ENCODE assay signal across 7 mouse cellular contexts in genomic region chr11:100737105-100737733, GRCm38 (mm10). TPM values are rescaled to one million over a fixed set of nuclear protein-coding genes. Genes with fewer than 3 reads are reported as not detected.
DNase-seq lines count a peak whose midpoint lies in the region; ATAC-seq and TF ChIP-seq lines count a peak whose summit lies in the region.

No protein-coding gene starts in this region.

- peak overlapping the region; percentile 38 for H3ac ChIP-seq in myocyte (ENCODE audit: control insufficient read depth, insufficient read length)

- H3K4me3 ChIP-seq in embryonic facial prominence, embryonic 14.5 days (ENCODE audit: low read depth, low read length): peak overlapping the region; percentile 96
- H3K4me3 ChIP-seq in kidney, embryonic 15.5 days (replicated peaks): peak overlapping the region; percentile 67
- peak overlapping the region; percentile 99 for H3K4me3 ChIP-seq in myocyte

- H3K79me2 ChIP-seq in myocyte (ENCODE audit: control insufficient read depth, insufficient read depth): peaks cover 58% of the 10 kb centered on the region

- no peak for TF ChIP-seq POLR2A in myocyte (IDR thresholded peaks at IDR 0.05; ENCODE audit: insufficient read length, low read depth)

- peaks cover 6% of the 10 kb centered on the region; the same call in 1 of the 2 replicates for H3K4me1 ChIP-seq in embryonic facial prominence, embryonic 14.5 days (ENCODE audit: control insufficient read depth, insufficient read depth, low read length)
- H3K4me1 ChIP-seq in kidney, embryonic 15.5 days: peaks cover 26% of the 10 kb centered on the region

- ATAC-seq in embryonic facial prominence, embryonic 14.5 days (ENCODE audit: low read depth): no peak
- no peak for ATAC-seq in kidney, embryonic 15.5 days (replicated peaks; ENCODE audit: low FRiP score)

- H3K9ac ChIP-seq in embryonic facial prominence, embryonic 14.5 days (ENCODE audit: low read depth, low read length): peak overlapping the region; percentile 95
- peak overlapping the region; percentile 76 for H3K9ac ChIP-seq in kidney, embryonic 15.5 days

- no peaks in the 10 kb centered on the region for H3K9me3 ChIP-seq in embryonic facial prominence, embryonic 14.5 days (ENCODE audit: control insufficient read depth, low read length)
- H3K9me3 ChIP-seq in kidney, embryonic 15.5 days (replicated peaks): no peaks in the 10 kb centered on the region

- WGBS in embryonic facial prominence, embryonic 14.5 days: under 1% methylated on average over 13 of the region's 13 CpGs
- 2% methylated on average over 13 of the region's 13 CpGs for WGBS in kidney, embryonic 15.5 days

- H3K36me3 ChIP-seq in embryonic facial prominence, embryonic 14.5 days (ENCODE audit: control insufficient read depth, insufficient read depth, low read length): peaks cover 3% of the 10 kb centered on the region; the same call in 1 of the 2 replicates
- peaks cover 7% of the 10 kb centered on the region; the same call in 1 of the 2 replicates for H3K36me3 ChIP-seq in kidney, embryonic 15.5 days
- H3K36me3 ChIP-seq in myocyte (ENCODE audit: control insufficient read depth, insufficient read depth): peaks cover 12% of the 10 kb centered on the region

- H3K4me2 ChIP-seq in embryonic facial prominence, embryonic 14.5 days (ENCODE audit: low read depth, low read length): peak overlapping the region; percentile 87
- peak overlapping the region; percentile 65 for H3K4me2 ChIP-seq in kidney, embryonic 15.5 days
- peak overlapping the region; percentile 96 for H3K4me2 ChIP-seq in myocyte (ENCODE audit: low read depth)

- no peaks in the 10 kb centered on the region for H3K27me3 ChIP-seq in embryonic facial prominence, embryonic 14.5 days (replicated peaks; ENCODE audit: control insufficient read depth, insufficient read depth, low read length)
- no peaks in the 10 kb centered on the region for H3K27me3 ChIP-seq in kidney, embryonic 15.5 days
- H3K27me3 ChIP-seq in myocyte (ENCODE audit: control insufficient read depth, insufficient read depth, insufficient read length): no peaks in the 10 kb centered on the region

- peak; percentile 44 to 55 for DNase-seq in spleen, postnatal 36 days (ENCODE audit: low spot score in 2 of 2)
- DNase-seq in spleen, adult 18-20 months: no peak
- DNase-seq in embryonic facial prominence, embryonic 14.5 days (ENCODE audit: low spot score): no peak
- no peak for DNase-seq in B cell, adult 2 months
- DNase-seq in layer of hippocampus, adult 11-12 months (ENCODE audit: low spot score): no peak

- H3K27ac ChIP-seq in embryonic facial prominence, embryonic 14.5 days (replicated peaks; ENCODE audit: low read depth, low read length): peak overlapping the region; percentile 24; the same call in 1 of the 2 replicates
- peak overlapping the region; percentile 38 for H3K27ac ChIP-seq in kidney, embryonic 15.5 days

TF ChIP-seq in myocyte, 11 proteins besides CTCF, POLR2A, EP300 and RAD21:
- TF ChIP-seq SRF (IDR thresholded peaks at IDR 0.05; ENCODE audit: control insufficient read depth, insufficient read length, low read depth) (no peak), TCF12 (IDR thresholded peaks at IDR 0.05; ENCODE audit: insufficient read depth, poor library complexity, severe bottlenecking) (no peak), E2F4 (IDR thresholded peaks at IDR 0.05; ENCODE audit: insufficient read depth) (no peak), TCF3 (IDR thresholded peaks at IDR 0.05; ENCODE audit: insufficient read length, low read depth) (no peak), MYOD1 (IDR thresholded peaks at IDR 0.05; ENCODE audit: control insufficient read depth in 1 of 3, insufficient read length in 2 of 3, low read depth in 2 of 3) (no peak), POLR2AphosphoS2 (IDR thresholded peaks at IDR 0.05; ENCODE audit: insufficient read length, low read depth) (no peak), CEBPB (IDR thresholded peaks at IDR 0.05; ENCODE audit: insufficient read depth, poor library complexity, severe bottlenecking) (no peak), MYOG (IDR thresholded peaks at IDR 0.05; ENCODE audit: control insufficient read depth in 1 of 3, insufficient read depth in 1 of 3, insufficient read length in 2 of 3, low read depth in 2 of 3) (no peak), USF1 (IDR thresholded peaks at IDR 0.05; ENCODE audit: low read depth) (no peak), REST (IDR thresholded peaks at IDR 0.05; ENCODE audit: insufficient read depth, insufficient read length) (no peak), MAX (IDR thresholded peaks at IDR 0.05; ENCODE audit: low read depth) (no peak)

RNA-seq across cellular contexts. Expression of gene Rab5c, which starts 0.8 kb away (rescaled TPM):
- polyA plus RNA-seq in embryonic facial prominence, embryonic 14.5 days (2014; fragmentation: Nextera tagmentation; extraction: Ambion mirVana): 70.7 and 73.9 TPM in 2 replicates
- 29.5 and 32.3 TPM in 2 replicates for polyA plus RNA-seq in kidney, embryonic 15.5 days (2015; fragmentation: Nextera tagmentation; extraction: Ambion mirVana)
- polyA plus RNA-seq in myocyte (2012; fragmentation: generic; extraction: Trizol): 128 TPM

RNA-seq across cellular contexts. Expression of gene Kcnh4, which starts 22.5 kb away (rescaled TPM):
- 0.41 and 0.64 TPM in 2 replicates for polyA plus RNA-seq in embryonic facial prominence, embryonic 14.5 days (2014; fragmentation: Nextera tagmentation; extraction: Ambion mirVana)
- polyA plus RNA-seq in kidney, embryonic 15.5 days (2015; fragmentation: Nextera tagmentation; extraction: Ambion mirVana): 0.10 TPM in 1 of 2 replicates, not detected in the other
- polyA plus RNA-seq in myocyte (2012; fragmentation: generic; extraction: Trizol): 0.05 TPM

RNA-seq across cellular contexts. Expression of gene Hspb9, which starts 23.6 kb away (rescaled TPM):
- 0.34 TPM in 1 of 2 replicates, not detected in the other for polyA plus RNA-seq in embryonic facial prominence, embryonic 14.5 days (2014; fragmentation: Nextera tagmentation; extraction: Ambion mirVana)
- polyA plus RNA-seq in kidney, embryonic 15.5 days (2015; fragmentation: Nextera tagmentation; extraction: Ambion mirVana): 0.27 TPM in 1 of 2 replicates, not detected in the other
- 0.23 TPM for polyA plus RNA-seq in myocyte (2012; fragmentation: generic; extraction: Trizol)

RNA-seq across cellular contexts. Expression of gene Kat2a, which starts 25.0 kb away (rescaled TPM):
- 50.6 and 52.9 TPM in 2 replicates for polyA plus RNA-seq in embryonic facial prominence, embryonic 14.5 days (2014; fragmentation: Nextera tagmentation; extraction: Ambion mirVana)
- 60.9 and 68.1 TPM in 2 replicates for polyA plus RNA-seq in kidney, embryonic 15.5 days (2015; fragmentation: Nextera tagmentation; extraction: Ambion mirVana)
- polyA plus RNA-seq in myocyte (2012; fragmentation: generic; extraction: Trizol): 29.9 TPM

RNA-seq across cellular contexts. Expression of gene Hcrt, which starts 25.5 kb away (rescaled TPM):
- not detected in 2 replicates for polyA plus RNA-seq in embryonic facial prominence, embryonic 14.5 days (2014; fragmentation: Nextera tagmentation; extraction: Ambion mirVana)
- polyA plus RNA-seq in kidney, embryonic 15.5 days (2015; fragmentation: Nextera tagmentation; extraction: Ambion mirVana): not detected in 2 replicates
- not detected for polyA plus RNA-seq in myocyte (2012; fragmentation: generic; extraction: Trizol)

Comparison
In these comparisons a context has a peak if more than half of its experiments do, and no peak if none do; other contexts are left out.
1. DNase-seq: peak in spleen, postnatal 36 days (2 of 2); none in spleen, adult 18-20 months (0 of 2), embryonic facial prominence, embryonic 14.5 days (single experiment), B cell, adult 2 months (0 of 2) and layer of hippocampus, adult 11-12 months (single experiment).
2. Peak in every context shown above with its lines, with median percentiles within 50 percentile points of each other: H3K4me2 ChIP-seq and H3K4me3 ChIP-seq.